Mouse (Mus musculus): ENCODE results near the gene Cyp3a57. TPM values are rescaled to one million over a fixed set of nuclear protein-coding genes. Genes with fewer than 3 reads are reported as not detected.
"Not testable (repeated sequence)": the region's sequence is repeated elsewhere in the genome, so short reads cannot be mapped to it uniquely, and the experiment has no call there.

Gene Cyp3a57
- not detected in 2 replicates for polyA plus RNA-seq (2015; fragmentation: Nextera tagmentation; extraction: Ambion mirVana)

GRCm38 (mm10) chr5:145344941-145345340, at the start of gene Cyp3a57:
Cyp3a57 (plus strand) TSS chr5:145345279.
- H3K9ac ChIP-seq (ENCODE audit: low read length), result no peak within 1 kb of the TSS
- H3K9me3 ChIP-seq (ENCODE audit: control insufficient read depth, low read length), result no peaks in the 10 kb centered on the region
- WGBS, result 68% methylated on average over 1 of the region's 1 CpGs
- no peak within 1 kb of the TSS for H3K4me2 ChIP-seq (ENCODE audit: low read depth, low read length)
- H3K27ac ChIP-seq (ENCODE audit: low read length), result no peak within 1 kb of the TSS
- H3K4me1 ChIP-seq (replicated peaks; ENCODE audit: control insufficient read depth, insufficient read depth, low read length), result no peaks in the 10 kb centered on the region
- no peaks in the 10 kb centered on the region for H3K27me3 ChIP-seq (ENCODE audit: control insufficient read depth, insufficient read depth, low read depth, low read length)
- no peak for ATAC-seq (ENCODE audit: low read depth)
- no peaks in the 10 kb centered on the region for H3K36me3 ChIP-seq (ENCODE audit: control insufficient read depth, insufficient read depth, low read length)
- no peak within 1 kb of the TSS for H3K4me3 ChIP-seq (ENCODE audit: low read length)

GRCm38 (mm10) chr5:145300469-145300868, 44.6 kb upstream of the Cyp3a57 start:
- Histone ChIP-seq H3K36me3 (ENCODE audit: control insufficient read depth, insufficient read depth, low read length) (no peaks in the 10 kb centered on the region), H3K4me1 (replicated peaks; ENCODE audit: control insufficient read depth, insufficient read depth, low read length) (no peaks in the 10 kb centered on the region), H3K4me2 (ENCODE audit: low read depth, low read length) (no peak overlapping the region), H3K9me3 (ENCODE audit: control insufficient read depth, low read length) (no peaks in the 10 kb centered on the region), H3K27me3 (ENCODE audit: control insufficient read depth, insufficient read depth, low read depth, low read length) (no peaks in the 10 kb centered on the region), H3K9ac (ENCODE audit: low read length) (no peak overlapping the region), H3K4me3 (ENCODE audit: low read length) (no peak overlapping the region), H3K27ac (ENCODE audit: low read length) (no peak overlapping the region)
- ATAC-seq (ENCODE audit: low read depth), result no peak

GRCm38 (mm10) chr5:145301796-145302195, 43.3 kb upstream of the Cyp3a57 start:
- H3K9ac ChIP-seq (ENCODE audit: low read length); H3K4me1 ChIP-seq (replicated peaks; ENCODE audit: control insufficient read depth, insufficient read depth, low read length); H3K9me3 ChIP-seq (ENCODE audit: control insufficient read depth, low read length); ATAC-seq (ENCODE audit: low read depth); H3K27me3 ChIP-seq (ENCODE audit: control insufficient read depth, insufficient read depth, low read depth, low read length); H3K36me3 ChIP-seq (ENCODE audit: control insufficient read depth, insufficient read depth, low read length); H3K4me3 ChIP-seq (ENCODE audit: low read length); H3K4me2 ChIP-seq (ENCODE audit: low read depth, low read length); H3K27ac ChIP-seq (ENCODE audit: low read length): not testable (repeated sequence)
- 74% methylated on average over 4 of the region's 4 CpGs for WGBS

GRCm38 (mm10) chr5:145302424-145302823, 42.7 kb upstream of the Cyp3a57 start:
- WGBS, result 73% methylated on average over 1 of the region's 1 CpGs
- Histone ChIP-seq H3K36me3 (ENCODE audit: control insufficient read depth, insufficient read depth, low read length) (no peaks in the 10 kb centered on the region), H3K9me3 (ENCODE audit: control insufficient read depth, low read length) (no peaks in the 10 kb centered on the region), H3K9ac (ENCODE audit: low read length) (no peak overlapping the region), H3K4me1 (replicated peaks; ENCODE audit: control insufficient read depth, insufficient read depth, low read length) (no peaks in the 10 kb centered on the region), H3K4me2 (ENCODE audit: low read depth, low read length) (no peak overlapping the region), H3K27me3 (ENCODE audit: control insufficient read depth, insufficient read depth, low read depth, low read length) (no peaks in the 10 kb centered on the region), H3K27ac (ENCODE audit: low read length) (no peak overlapping the region), H3K4me3 (ENCODE audit: low read length) (no peak overlapping the region)
- no peak for ATAC-seq (ENCODE audit: low read depth)

- H3K27me3 ChIP-seq (ENCODE audit: control insufficient read depth, insufficient read depth, low read depth, low read length); H3K4me2 ChIP-seq (ENCODE audit: low read depth, low read length); ATAC-seq (ENCODE audit: low read depth); H3K9me3 ChIP-seq (ENCODE audit: control insufficient read depth, low read length); H3K4me1 ChIP-seq (replicated peaks; ENCODE audit: control insufficient read depth, insufficient read depth, low read length); H3K9ac ChIP-seq (ENCODE audit: low read length); H3K36me3 ChIP-seq (ENCODE audit: control insufficient read depth, insufficient read depth, low read length); H3K4me3 ChIP-seq (ENCODE audit: low read length); H3K27ac ChIP-seq (ENCODE audit: low read length): not testable (repeated sequence)
- 91% methylated on average over 4 of the region's 4 CpGs for WGBS
Measured at GRCm38 (mm10) chr5:145306953-145307352, 38.1 kb upstream of the Cyp3a57 start.

- H3K27ac ChIP-seq (ENCODE audit: low read length); H3K9me3 ChIP-seq (ENCODE audit: control insufficient read depth, low read length); H3K4me2 ChIP-seq (ENCODE audit: low read depth, low read length); H3K27me3 ChIP-seq (ENCODE audit: control insufficient read depth, insufficient read depth, low read depth, low read length); H3K4me3 ChIP-seq (ENCODE audit: low read length); H3K36me3 ChIP-seq (ENCODE audit: control insufficient read depth, insufficient read depth, low read length); H3K4me1 ChIP-seq (replicated peaks; ENCODE audit: control insufficient read depth, insufficient read depth, low read length); ATAC-seq (ENCODE audit: low read depth); H3K9ac ChIP-seq (ENCODE audit: low read length): not testable (repeated sequence)
- WGBS, result 79% methylated on average over 3 of the region's 3 CpGs
Measured at GRCm38 (mm10) chr5:145307811-145308210, 37.3 kb upstream of the Cyp3a57 start.

GRCm38 (mm10) chr5:145313845-145314244, 31.2 kb upstream of the Cyp3a57 start:
- Histone ChIP-seq H3K4me1 (replicated peaks; ENCODE audit: control insufficient read depth, insufficient read depth, low read length) (no peaks in the 10 kb centered on the region), H3K27ac (ENCODE audit: low read length) (no peak overlapping the region), H3K4me2 (ENCODE audit: low read depth, low read length) (no peak overlapping the region), H3K36me3 (ENCODE audit: control insufficient read depth, insufficient read depth, low read length) (no peaks in the 10 kb centered on the region), H3K27me3 (ENCODE audit: control insufficient read depth, insufficient read depth, low read depth, low read length) (no peaks in the 10 kb centered on the region), H3K9me3 (ENCODE audit: control insufficient read depth, low read length) (no peaks in the 10 kb centered on the region), H3K4me3 (ENCODE audit: low read length) (no peak overlapping the region), H3K9ac (ENCODE audit: low read length) (no peak overlapping the region)
- ATAC-seq (ENCODE audit: low read depth), result no peak

GRCm38 (mm10) chr5:145317141-145317540, 27.9 kb upstream of the Cyp3a57 start:
- H3K27me3 ChIP-seq (ENCODE audit: control insufficient read depth, insufficient read depth, low read depth, low read length), result no peaks in the 10 kb centered on the region
- WGBS, result 83% methylated on average over 1 of the region's 1 CpGs

GRCm38 (mm10) chr5:145338756-145339155, 6.3 kb upstream of the Cyp3a57 start:
- not testable (repeated sequence) for H3K27me3 ChIP-seq (ENCODE audit: control insufficient read depth, insufficient read depth, low read depth, low read length); ATAC-seq (ENCODE audit: low read depth); H3K9ac ChIP-seq (ENCODE audit: low read length); H3K36me3 ChIP-seq (ENCODE audit: control insufficient read depth, insufficient read depth, low read length); H3K9me3 ChIP-seq (ENCODE audit: control insufficient read depth, low read length); H3K4me3 ChIP-seq (ENCODE audit: low read length); H3K4me1 ChIP-seq (replicated peaks; ENCODE audit: control insufficient read depth, insufficient read depth, low read length); H3K27ac ChIP-seq (ENCODE audit: low read length); H3K4me2 ChIP-seq (ENCODE audit: low read depth, low read length)

More at GRCm38 (mm10) chr5:145317141-145317540, 27.9 kb upstream of the Cyp3a57 start:
- Histone ChIP-seq H3K27ac (ENCODE audit: low read length) (no peak overlapping the region), H3K4me2 (ENCODE audit: low read depth, low read length) (no peak overlapping the region), H3K9ac (ENCODE audit: low read length) (no peak overlapping the region), H3K9me3 (ENCODE audit: control insufficient read depth, low read length) (no peaks in the 10 kb centered on the region), H3K4me3 (ENCODE audit: low read length) (no peak overlapping the region), H3K36me3 (ENCODE audit: control insufficient read depth, insufficient read depth, low read length) (no peaks in the 10 kb centered on the region), H3K4me1 (replicated peaks; ENCODE audit: control insufficient read depth, insufficient read depth, low read length) (no peaks in the 10 kb centered on the region)
- ATAC-seq (ENCODE audit: low read depth), result no peak

- no peak overlapping the region for H3K4me2 ChIP-seq (ENCODE audit: low read depth, low read length)
- no peaks in the 10 kb centered on the region for H3K9me3 ChIP-seq (ENCODE audit: control insufficient read depth, low read length)
- ATAC-seq (ENCODE audit: low read depth), result no peak
- H3K4me3 ChIP-seq (ENCODE audit: low read length), result no peak overlapping the region
- no peaks in the 10 kb centered on the region for H3K27me3 ChIP-seq (ENCODE audit: control insufficient read depth, insufficient read depth, low read depth, low read length)
- H3K36me3 ChIP-seq (ENCODE audit: control insufficient read depth, insufficient read depth, low read length), result no peaks in the 10 kb centered on the region
- H3K9ac ChIP-seq (ENCODE audit: low read length), result no peak overlapping the region
- H3K27ac ChIP-seq (ENCODE audit: low read length), result no peak overlapping the region
- H3K4me1 ChIP-seq (replicated peaks; ENCODE audit: control insufficient read depth, insufficient read depth, low read length), result no peaks in the 10 kb centered on the region
Measured at GRCm38 (mm10) chr5:145349697-145350096, 4.6 kb downstream of the Cyp3a57 start.
